Mouse (Mus musculus) heart, embryonic 10.5 days (tissue): Measurements from ENCODE around the gene Axl. TPM values are rescaled to one million over a fixed set of nuclear protein-coding genes. Genes with fewer than 3 reads are reported as not detected.

Experiments used
- DNase-seq: peaks from one replicate; pipeline ENCODE4 v3.0.0-alpha.2; 2017; ENCODE audit warnings: low spot score
- H3K27ac ChIP-seq: fragments of 300-500 bp; sonication (generic); 2 replicates; pipeline ENCODE4 v1.5.1; 2016; ENCODE audit warnings: mild to moderate bottlenecking
- H3K27me3 ChIP-seq: fragments of 300-500 bp; sonication (generic); 2 replicates; pipeline ENCODE4 v1.6.1; 2016; ENCODE audit warnings: mild to moderate bottlenecking; ENCODE audit not compliant: poor library complexity, insufficient read depth, severe bottlenecking
- H3K36me3 ChIP-seq: fragments of 300-500 bp; sonication (generic); 2 replicates; pipeline ENCODE4 v1.6.1; 2016; ENCODE audit warnings: mild to moderate bottlenecking, moderate library complexity
- H3K4me1 ChIP-seq: fragments of 300-500 bp; sonication (generic); 2 replicates; pipeline ENCODE4 v1.6.1; 2016; ENCODE audit warnings: mild to moderate bottlenecking
- H3K4me3 ChIP-seq: fragments of 300-500 bp; sonication (generic); 2 replicates; pipeline ENCODE4 v1.5.1; 2016; ENCODE audit warnings: mild to moderate bottlenecking, moderate library complexity
- H3K9me3 ChIP-seq: fragments of 300-500 bp; sonication (generic); 2 replicates; pipeline ENCODE4 v1.6.1; 2016; ENCODE audit warnings: mild to moderate bottlenecking, moderate library complexity
- WGBS: fragments of 180-500 bp; shearing (Covaris S2); methylation state at CpG from one replicate; pipeline ENCODE4 v1.1.7; 2016; 5-methylcytosine and 5-hydroxymethylcytosine counted together
- polyA plus RNA-seq: library from polyadenylated mRNA; unstranded; fragments of >200 nt; fragmentation: Nextera tagmentation; extraction: Ambion mirVana; gene quantifications from 2 replicates; pipeline ENCODE4 v1.2.1, GENCODE M21; 2016

The Axl gene
- polyA plus RNA-seq, 1 experiment from 2014 or later, result 53.3 TPM

GRCm38 (mm10) chr7:25763678-25764077 is 24.8 kb downstream of the Axl start:
- no peak for DNase-seq
- H3K4me3 ChIP-seq, result no peak overlapping the region
- no peaks in the 10 kb centered on the region for H3K27me3 ChIP-seq
- peaks cover 12% of the 10 kb centered on the region for H3K4me1 ChIP-seq
- H3K9me3 ChIP-seq, result no peaks in the 10 kb centered on the region
- peaks cover 73% of the 10 kb centered on the region for H3K36me3 ChIP-seq
- peak overlapping the region; percentile 70 for H3K27ac ChIP-seq
- WGBS, result 65% methylated on average over 11 of the region's 11 CpGs

GRCm38 (mm10) chr7:25761354-25761753 is 27.2 kb downstream of the Axl start:
- Histone ChIP-seq H3K4me1 (peaks cover 12% of the 10 kb centered on the region), H3K27ac (no peak overlapping the region), H3K9me3 (no peaks in the 10 kb centered on the region), H3K36me3 (peaks cover 54% of the 10 kb centered on the region), H3K4me3 (no peak overlapping the region), H3K27me3 (no peaks in the 10 kb centered on the region)
- no peak for DNase-seq
- WGBS, result 80% methylated on average over 10 of the region's 10 CpGs

- peak; percentile 94 for DNase-seq
- Histone ChIP-seq H3K27me3 (no peaks in the 10 kb centered on the region), H3K4me1 (peaks cover 20% of the 10 kb centered on the region), H3K27ac (peak overlapping the region; percentile 100), H3K4me3 (peak overlapping the region; percentile 98), H3K36me3 (peaks cover 34% of the 10 kb centered on the region), H3K9me3 (no peaks in the 10 kb centered on the region)
- under 1% methylated on average over 18 of the region's 18 CpGs for WGBS
Observed at GRCm38 (mm10) chr7:25756011-25756410, 32.5 kb downstream of the Axl start.

DNA sequence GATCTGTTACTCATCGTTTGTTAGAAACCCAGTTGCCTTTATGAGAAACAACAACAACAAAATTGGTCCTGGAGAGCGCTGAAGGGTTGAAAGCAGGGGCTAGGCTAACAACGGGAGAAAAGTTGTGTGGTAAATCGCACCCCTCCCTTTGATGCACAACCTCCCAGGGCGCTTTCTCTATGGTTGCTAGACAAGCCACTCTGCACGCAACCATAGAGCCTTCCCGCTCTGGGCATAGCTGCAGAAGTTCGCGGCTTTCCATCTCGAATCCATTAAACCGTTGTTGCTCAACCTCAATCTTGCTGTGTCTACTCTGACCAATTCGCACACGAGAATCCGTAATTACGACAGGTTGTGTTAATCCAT is 33.1 kb downstream of the Axl start:
- Histone ChIP-seq H3K36me3 (peaks cover 34% of the 10 kb centered on the region), H3K9me3 (no peaks in the 10 kb centered on the region), H3K4me3 (peak overlapping the region; percentile 98), H3K27me3 (no peaks in the 10 kb centered on the region), H3K4me1 (peaks cover 20% of the 10 kb centered on the region), H3K27ac (peak overlapping the region; percentile 100)
- under 1% methylated on average over 15 of the region's 15 CpGs for WGBS
- DNase-seq, result peak; percentile 90

DNA sequence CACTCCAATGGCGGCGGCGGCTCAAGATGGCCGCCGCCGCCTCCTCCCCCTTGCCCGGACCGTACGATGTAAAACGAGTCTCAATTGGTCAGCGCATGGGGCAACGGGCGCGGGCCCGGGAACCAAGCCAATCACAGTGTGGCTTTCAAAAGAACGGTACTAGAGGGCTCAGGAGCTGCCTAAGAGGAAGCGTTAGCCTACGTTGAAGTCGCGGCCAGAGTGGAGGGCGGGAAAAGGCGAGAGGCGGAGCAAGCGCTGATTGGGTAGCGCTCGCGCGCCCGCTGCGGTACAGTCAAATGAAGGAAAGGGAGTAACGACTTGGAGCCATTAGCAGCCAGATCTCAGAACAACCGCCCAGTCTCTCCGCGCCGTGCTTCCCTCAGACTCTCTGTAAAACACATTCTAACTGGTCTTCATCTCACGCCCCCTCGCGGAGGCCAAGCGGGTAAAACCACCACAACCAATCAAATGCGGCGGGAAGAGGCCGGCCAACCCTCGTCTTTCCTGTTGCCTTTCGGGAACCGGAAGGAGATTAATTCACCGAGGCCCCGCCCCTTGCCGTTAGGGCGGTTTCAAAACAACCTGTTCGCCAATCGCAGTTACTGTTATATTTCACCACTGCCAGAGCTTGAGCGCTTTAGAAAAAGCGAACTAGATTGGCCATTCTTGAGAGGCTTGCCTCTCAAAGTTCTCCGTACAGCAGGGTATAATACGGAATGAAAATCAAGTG is 33.6 kb downstream of the Axl start, which contains the start of gene Hnrnpul1:
TSS of gene Hnrnpul1 (minus strand) at position 20 of the 730 bp plus-strand sequence.
- Histone ChIP-seq H3K4me1 (peaks cover 20% of the 10 kb centered on the region), H3K9me3 (no peaks in the 10 kb centered on the region), H3K4me3 (peak within 1 kb of the TSS; percentile 98), H3K27ac (peak within 1 kb of the TSS; percentile 100), H3K36me3 (peaks cover 35% of the 10 kb centered on the region), H3K27me3 (no peaks in the 10 kb centered on the region)
- DNase-seq, result peak; percentile 99
- under 1% methylated on average over 55 of the region's 55 CpGs for WGBS

- Histone ChIP-seq H3K27me3 (no peaks in the 10 kb centered on the region), H3K9me3 (no peaks in the 10 kb centered on the region), H3K4me3 (peak overlapping the region; percentile 98), H3K27ac (peak overlapping the region; percentile 100), H3K4me1 (peaks cover 20% of the 10 kb centered on the region), H3K36me3 (peaks cover 40% of the 10 kb centered on the region)
- DNase-seq, result no peak
- under 1% methylated on average over 30 of the region's 30 CpGs for WGBS
Observed at GRCm38 (mm10) chr7:25754439-25754737, 34.1 kb downstream of the Axl start.

DNA sequence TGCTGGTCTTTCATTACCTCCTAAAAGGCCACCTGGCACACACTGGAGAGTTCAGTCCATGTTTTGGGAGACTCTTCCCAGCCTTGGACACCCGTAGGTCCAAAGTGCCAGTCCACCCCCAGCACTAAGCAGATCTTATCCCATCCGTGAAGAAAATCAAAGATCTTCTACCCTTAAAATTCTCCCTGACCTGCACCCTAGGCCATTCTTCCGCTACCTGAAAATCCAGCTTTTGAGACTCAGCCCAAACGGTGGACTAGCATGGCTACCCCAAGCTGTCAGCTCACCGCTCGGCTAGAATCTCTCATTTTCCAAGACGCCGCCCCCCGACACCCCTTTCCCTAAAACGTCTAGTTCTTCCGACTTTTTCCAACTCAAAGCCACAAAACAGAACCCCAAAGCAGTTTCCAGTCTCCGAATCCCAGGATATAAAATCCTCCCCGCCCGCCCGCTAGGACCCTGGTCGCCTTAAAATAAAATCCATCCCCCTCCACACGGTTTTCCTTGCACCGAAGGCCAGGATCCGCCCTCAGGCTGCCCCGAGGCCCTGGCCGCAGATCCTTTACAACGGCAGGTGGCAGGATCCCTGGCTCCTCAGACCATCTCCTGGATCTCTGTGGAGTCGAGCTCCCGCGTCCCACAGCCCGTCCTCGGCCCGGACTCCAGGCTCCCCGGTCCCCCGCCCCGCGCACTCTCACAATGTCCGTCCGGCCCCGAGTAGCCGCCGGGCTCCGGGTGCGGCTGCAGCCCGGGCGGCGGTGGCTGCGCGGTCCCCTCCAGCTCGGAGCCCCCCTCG is 34.7 kb downstream of the Axl start:
- no peak for DNase-seq
- Histone ChIP-seq H3K27me3 (no peaks in the 10 kb centered on the region), H3K4me1 (peaks cover 20% of the 10 kb centered on the region), H3K4me3 (peak overlapping the region; percentile 98), H3K9me3 (no peaks in the 10 kb centered on the region), H3K36me3 (peaks cover 43% of the 10 kb centered on the region), H3K27ac (peak overlapping the region; percentile 100)
- under 1% methylated on average over 46 of the region's 46 CpGs for WGBS

DNA sequence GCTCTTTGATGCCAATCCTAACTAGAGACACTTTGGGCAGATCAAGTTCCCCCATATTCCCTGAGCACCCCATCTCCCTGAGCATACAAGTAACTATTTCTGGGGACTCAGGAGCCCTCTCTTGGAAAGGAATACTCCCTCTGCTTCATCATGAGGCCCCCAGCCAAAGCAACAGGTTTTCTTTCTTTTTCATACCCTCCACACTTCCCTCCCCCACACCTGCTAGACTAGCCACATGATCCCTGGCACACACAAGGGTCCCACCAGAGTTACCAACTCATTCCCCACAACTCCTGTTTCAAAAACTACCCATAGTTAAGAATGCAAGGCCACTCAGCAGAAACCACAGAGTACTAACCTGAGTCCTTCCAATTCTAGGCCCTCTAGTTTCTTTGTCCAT is 35.4 kb downstream of the Axl start:
- H3K27me3 ChIP-seq, result no peaks in the 10 kb centered on the region
- no peaks in the 10 kb centered on the region for H3K9me3 ChIP-seq
- H3K27ac ChIP-seq, result peak overlapping the region; percentile 100
- peaks cover 44% of the 10 kb centered on the region for H3K36me3 ChIP-seq
- H3K4me1 ChIP-seq, result peaks cover 25% of the 10 kb centered on the region
- peak overlapping the region; percentile 98 for H3K4me3 ChIP-seq
- no peak for DNase-seq

DNA sequence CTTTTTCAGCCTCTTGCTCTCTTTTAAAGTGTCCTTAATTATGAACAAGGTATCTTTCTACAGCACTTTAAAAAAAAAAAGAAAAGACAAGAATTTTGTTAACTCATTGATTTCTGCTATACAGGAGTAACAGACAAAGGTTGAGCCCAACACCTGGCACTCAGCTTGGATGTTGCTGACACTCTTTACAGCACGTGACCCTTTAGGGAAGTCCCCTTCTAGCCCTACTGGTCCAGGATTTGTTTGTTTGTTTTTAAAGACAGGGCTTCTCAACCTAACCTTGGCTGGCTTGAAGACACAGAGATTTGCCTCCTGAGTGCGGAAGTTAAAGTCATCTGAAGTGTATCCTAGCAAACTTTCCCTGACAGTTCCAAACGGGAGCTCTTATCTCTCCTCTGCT is 41.7 kb downstream of the Axl start:
- 49% methylated on average over 3 of the region's 3 CpGs for WGBS
- H3K4me1 ChIP-seq, result peaks cover 9% of the 10 kb centered on the region

DNA sequence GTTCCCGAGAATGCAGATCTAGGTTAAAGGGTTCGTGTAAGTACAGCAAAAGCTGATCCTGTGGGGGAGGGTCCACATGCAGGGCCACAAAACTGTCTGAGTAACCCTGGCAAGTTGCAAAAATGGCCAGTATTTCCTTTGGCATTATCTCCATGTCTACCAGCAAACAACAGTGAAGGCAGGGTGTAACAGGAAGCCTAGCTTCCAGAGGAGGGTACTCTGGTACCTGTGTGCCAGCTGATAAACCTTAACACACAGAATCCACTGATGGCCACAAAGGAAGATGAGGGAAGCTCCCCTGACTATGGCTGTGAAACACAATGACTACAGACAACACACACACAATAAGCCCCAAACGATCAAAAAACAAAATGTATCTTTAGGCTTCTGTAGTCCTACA is 50.2 kb downstream of the Axl start:
- peaks cover 97% of the 10 kb centered on the region for H3K36me3 ChIP-seq
- no peak overlapping the region for H3K27ac ChIP-seq
- no peak for DNase-seq
- no peak overlapping the region for H3K4me3 ChIP-seq
- H3K9me3 ChIP-seq, result no peaks in the 10 kb centered on the region
- 83% methylated on average over 3 of the region's 3 CpGs for WGBS
- no peaks in the 10 kb centered on the region for H3K27me3 ChIP-seq
- no peaks in the 10 kb centered on the region for H3K4me1 ChIP-seq

More for the DNA sequence above, 41.7 kb downstream of the Axl start:
- H3K9me3 ChIP-seq, result no peaks in the 10 kb centered on the region
- H3K27me3 ChIP-seq, result no peaks in the 10 kb centered on the region
- H3K27ac ChIP-seq, result no peak overlapping the region
- DNase-seq, result no peak
- no peak overlapping the region for H3K4me3 ChIP-seq
- H3K36me3 ChIP-seq, result peaks cover 99% of the 10 kb centered on the region

DNA sequence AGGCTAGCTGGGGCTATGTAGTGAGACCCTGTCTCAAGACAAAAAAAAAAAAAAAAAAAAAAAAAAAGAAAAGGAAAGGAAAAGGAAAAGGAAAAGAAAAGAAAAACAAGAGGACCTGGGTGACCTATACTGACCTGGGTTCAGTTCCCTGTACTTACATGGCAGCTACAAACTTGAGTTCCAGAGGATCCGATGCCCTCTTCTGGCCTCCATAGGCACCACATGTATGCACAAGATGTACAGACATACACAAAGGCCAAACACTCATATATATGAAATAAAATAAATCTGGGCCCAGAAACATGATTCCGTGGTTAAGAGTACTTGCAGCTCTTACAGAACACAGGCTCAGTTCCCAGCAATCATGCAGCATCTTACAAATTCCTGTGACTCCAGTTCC is 51.6 kb downstream of the Axl start:
- Histone ChIP-seq H3K4me1 (no peaks in the 10 kb centered on the region), H3K9me3 (no peaks in the 10 kb centered on the region), H3K27ac (no peak overlapping the region), H3K4me3 (no peak overlapping the region), H3K36me3 (peaks cover 97% of the 10 kb centered on the region), H3K27me3 (no peaks in the 10 kb centered on the region)
- 97% methylated on average over 2 of the region's 2 CpGs for WGBS
- DNase-seq, result no peak

GRCm38 (mm10) chr7:25734991-25735390 is 53.5 kb downstream of the Axl start:
- WGBS, result 28% methylated on average over 4 of the region's 4 CpGs
- Histone ChIP-seq H3K4me1 (no peaks in the 10 kb centered on the region; the same call in 1 of the 2 replicates), H3K27ac (no peak overlapping the region), H3K9me3 (no peaks in the 10 kb centered on the region), H3K27me3 (no peaks in the 10 kb centered on the region), H3K4me3 (no peak overlapping the region), H3K36me3 (peaks cover 94% of the 10 kb centered on the region)
- DNase-seq, result no peak

DNA sequence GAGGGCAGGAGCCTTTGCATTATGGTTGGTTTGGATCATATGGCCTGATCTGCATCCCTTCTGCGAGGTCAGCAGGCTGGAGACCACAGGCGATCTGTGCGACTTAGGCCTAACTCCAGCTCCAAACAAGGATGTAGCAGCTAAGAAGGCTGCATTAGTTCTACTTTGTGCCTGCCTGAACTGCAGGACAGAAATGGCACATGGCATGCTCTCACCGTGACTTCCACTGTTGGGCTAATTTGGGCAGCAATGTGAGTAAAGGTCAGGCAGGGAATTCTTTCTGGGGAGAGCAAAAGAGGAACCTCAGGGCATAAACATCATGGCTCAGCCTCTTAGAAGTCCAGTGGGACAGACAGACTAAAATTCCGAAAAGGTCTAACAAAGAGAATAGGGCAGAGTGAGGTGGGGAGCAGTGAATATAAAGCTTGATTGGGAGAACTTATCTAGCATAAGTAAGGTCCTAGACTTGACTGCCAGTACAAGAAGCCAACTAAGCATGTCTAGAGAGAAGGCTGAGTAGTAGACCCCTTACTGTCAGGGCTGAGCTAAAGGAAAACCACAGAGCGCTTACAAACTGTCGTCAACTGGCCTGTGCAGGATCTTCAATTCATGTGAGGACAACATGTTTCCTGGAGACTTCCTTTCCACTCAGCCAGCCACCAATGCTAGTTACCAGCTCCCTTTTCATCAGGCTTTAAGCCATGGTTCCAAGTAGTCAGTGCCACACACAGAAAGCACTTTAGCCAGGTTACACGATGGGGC is 57.0 kb downstream of the Axl start:
- Histone ChIP-seq H3K4me1 (no peaks in the 10 kb centered on the region; the same call in 1 of the 2 replicates), H3K4me3 (no peak overlapping the region), H3K27ac (no peak overlapping the region), H3K9me3 (no peaks in the 10 kb centered on the region), H3K27me3 (no peaks in the 10 kb centered on the region), H3K36me3 (peaks cover 93% of the 10 kb centered on the region)
- DNase-seq, result no peak
- 84% methylated on average over 8 of the region's 8 CpGs for WGBS
